Mouse (Mus musculus) cerebellum, adult 11-12 months (tissue): Measurements from ENCODE around the gene Atxn1.

Experiments used
- DNase-seq: peaks from one replicate; pipeline ENCODE4 v3.0.0; 2022

Atxn1 gene

GRCm38 (mm10) chr13:45820473-45821230, 144.2 kb downstream of the Atxn1 start:
- no peak for DNase-seq

- DNase-seq: no peak
Observed at GRCm38 (mm10) chr13:45816670-45817069, 148.1 kb downstream of the Atxn1 start.

- DNase-seq: no peak
Observed at GRCm38 (mm10) chr13:45809777-45810410, 154.9 kb downstream of the Atxn1 start.

- no peak for DNase-seq
Observed at GRCm38 (mm10) chr13:45807593-45808043, 157.2 kb downstream of the Atxn1 start.

DNA sequence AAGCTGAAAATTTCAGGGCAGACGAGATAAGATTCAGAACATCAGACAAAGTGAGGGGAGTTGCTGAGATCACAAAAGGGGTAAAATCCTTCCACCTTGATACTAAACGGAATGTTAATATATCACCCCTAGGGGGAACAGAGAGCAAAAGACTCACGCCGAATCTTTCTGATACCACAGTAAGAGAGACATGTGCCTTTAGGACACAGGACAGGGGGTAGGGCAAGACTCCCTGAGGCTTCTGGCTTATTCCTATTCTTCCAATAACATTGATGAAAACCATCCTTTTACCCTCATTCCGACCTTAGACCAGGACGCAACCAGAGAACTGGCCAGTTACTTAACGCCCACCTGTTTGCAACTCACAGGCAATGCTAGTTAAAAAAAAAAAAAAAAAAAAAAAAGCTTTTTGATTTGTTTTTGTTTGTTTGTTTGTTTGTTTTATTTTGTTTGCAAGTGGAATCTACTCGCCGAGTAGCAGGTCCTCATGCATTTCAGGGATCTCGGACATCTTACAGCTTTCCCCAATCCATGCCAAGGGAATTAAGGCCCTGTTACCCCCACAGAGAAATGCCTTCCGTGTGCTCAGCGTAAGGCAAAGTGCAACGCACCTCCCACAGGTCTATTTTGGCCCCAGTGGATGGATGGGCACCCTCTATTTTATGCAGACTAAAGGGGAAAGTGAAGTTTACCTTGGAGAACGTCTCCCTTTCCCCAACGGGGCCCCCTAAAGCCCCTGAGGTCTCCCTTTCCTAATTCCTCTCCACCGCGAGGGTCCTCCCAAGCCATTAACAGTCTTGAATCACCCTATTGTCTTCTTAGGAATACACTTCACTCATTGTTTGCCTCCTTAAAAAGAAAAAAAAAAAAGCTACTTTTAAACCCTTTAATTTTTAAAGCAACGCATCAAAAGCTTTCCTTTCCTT, 157.9 kb downstream of the Atxn1 start:
- DNase-seq: no peak

GRCm38 (mm10) chr13:45805915-45806599, 158.8 kb downstream of the Atxn1 start:
- DNase-seq: no peak

DNA sequence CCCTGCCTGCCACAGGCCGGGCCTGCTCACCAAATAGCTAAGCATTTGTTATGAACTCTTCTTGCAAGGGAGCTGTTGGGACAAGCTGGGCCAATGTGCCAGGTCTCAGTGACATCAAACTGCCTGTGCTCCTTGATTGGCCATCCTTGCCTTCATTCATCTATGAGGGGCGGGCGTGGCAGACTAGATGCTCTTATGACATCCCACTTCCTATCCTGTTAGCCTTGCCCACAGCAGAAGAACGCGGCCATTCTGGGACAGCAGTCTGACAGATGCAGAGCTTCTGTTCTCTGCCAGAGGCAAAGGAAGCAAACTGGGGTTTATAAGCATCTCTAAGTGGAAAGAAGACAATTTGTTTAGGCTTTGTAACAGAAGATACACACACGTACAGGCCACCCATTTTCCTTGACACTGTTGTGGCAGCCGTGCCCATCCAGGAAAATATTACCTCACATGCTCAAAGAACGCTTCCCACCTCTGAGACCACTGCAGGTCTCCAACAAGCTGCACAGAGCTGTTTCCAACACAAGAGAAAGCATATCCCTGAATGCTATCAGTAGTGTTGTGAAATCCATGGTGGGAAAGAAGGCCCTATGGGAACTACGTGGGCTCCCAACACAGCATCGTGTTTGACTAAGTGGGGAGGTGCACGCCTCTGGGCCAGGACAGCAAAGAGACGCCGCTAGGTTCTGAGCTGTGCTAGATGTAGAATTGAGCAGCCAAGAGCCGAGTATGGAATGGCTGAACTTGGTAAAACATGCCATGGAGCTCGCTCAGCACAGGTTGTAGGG, 162.0 kb downstream of the Atxn1 start:
- no peak for DNase-seq

GRCm38 (mm10) chr13:45798248-45798647, 166.6 kb downstream of the Atxn1 start:
- no peak for DNase-seq

- DNase-seq: no peak
Observed at GRCm38 (mm10) chr13:45797696-45798095, 167.1 kb downstream of the Atxn1 start.

DNA sequence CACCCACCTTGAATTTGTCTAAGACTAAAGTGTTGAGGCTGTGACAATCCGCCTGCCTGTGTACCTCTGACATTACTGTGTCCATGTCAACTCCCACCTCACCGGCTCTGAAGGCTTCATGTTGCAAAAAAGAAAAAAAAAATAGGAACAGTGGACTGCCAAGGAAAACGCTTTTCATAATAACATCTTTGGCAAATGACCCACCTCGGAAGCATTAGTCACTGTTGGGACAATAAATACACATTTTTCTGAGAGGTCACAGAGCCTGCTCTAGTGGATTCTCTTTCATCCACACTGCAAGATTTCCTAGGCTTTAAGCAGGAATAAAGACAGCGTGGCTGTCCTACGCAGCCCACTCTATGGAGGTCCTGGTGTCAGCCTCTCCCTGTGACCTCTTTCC, 168.5 kb downstream of the Atxn1 start:
- no peak for DNase-seq

DNA sequence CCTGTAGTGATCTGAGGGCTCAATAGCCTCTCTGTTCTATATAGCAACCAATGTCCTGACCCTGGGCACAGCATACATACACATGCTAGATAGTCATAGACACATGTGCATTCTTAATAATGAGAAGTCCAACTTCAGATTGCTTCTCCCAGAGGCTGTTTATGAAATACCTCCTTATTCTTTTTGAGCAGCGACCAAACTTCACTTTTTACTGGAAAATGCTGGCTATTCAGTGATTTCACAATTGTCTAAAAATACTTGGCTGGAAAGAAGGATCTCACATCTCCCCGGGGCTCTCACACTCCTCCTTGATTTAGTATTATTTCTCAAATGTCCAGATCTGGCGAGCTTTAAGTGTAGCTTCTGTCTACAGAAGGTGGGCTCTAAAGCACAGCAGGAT, 171.0 kb downstream of the Atxn1 start:
- no peak for DNase-seq

GRCm38 (mm10) chr13:45786409-45786808, 178.4 kb downstream of the Atxn1 start:
- no peak for DNase-seq

- no peak for DNase-seq
Observed at GRCm38 (mm10) chr13:45783681-45784080, 181.1 kb downstream of the Atxn1 start.

DNA sequence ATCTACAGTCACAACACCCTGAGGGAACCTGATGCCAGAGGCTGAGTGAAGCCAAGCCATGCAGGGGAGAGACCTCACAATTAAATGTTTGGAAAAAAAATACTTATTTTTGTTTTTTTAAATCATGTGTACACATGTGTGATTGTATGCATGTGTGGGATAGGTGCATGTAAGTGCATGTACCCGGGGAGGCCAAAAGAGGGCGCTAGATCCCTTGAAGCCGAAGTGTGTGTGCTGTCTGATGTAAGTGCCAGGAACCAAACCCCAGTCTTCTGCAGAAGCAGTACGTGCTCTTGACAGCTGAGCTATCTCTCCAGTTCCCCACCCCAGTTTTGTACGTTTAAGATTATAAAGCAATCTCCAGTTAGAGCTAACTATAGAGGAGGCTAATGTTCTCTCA, 186.1 kb downstream of the Atxn1 start:
- no peak for DNase-seq

DNA sequence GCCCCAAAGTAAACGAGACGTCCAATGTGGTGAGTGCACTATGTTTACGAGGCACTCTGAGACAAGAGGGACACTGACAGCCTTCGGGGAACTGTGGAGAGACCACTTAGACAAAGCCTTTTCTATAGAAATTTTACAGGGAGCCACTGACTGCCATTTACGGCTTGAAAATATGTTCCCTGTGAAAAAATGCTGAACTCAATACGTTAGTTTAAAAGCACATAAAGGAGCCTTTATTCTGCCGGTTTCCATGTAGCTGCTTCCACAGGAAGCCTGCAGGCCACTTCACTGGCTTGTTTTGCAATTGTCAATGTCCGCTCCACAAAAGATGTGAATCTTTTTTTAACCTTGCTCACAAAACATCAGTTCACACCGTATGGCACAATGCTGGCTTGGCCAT, 186.6 kb downstream of the Atxn1 start:
- DNase-seq: no peak

- DNase-seq: no peak
Observed at GRCm38 (mm10) chr13:45775516-45775915, 189.3 kb downstream of the Atxn1 start.

- no peak for DNase-seq
Observed at GRCm38 (mm10) chr13:45773381-45774168, 191.2 kb downstream of the Atxn1 start.

DNA sequence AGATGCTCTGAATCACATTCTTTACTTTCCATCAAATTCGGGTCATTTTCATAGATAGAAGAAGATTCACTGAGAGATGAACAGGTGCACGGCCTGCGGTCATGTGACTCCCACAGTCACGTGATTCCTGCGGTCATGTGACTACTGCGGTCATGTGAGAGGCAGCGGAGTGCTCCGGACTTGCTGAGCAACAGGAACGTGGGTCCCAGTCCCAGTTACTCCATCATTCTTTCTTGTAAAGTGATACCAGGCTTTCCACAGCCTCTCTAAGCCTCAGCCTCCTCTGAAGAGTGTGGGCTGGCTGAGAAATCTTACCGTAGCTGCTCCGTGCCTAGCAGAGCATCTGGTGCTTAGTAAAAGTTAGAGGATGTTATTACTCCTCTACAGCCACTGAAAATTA, 195.1 kb downstream of the Atxn1 start:
- DNase-seq: no peak

GRCm38 (mm10) chr13:45768250-45768649, 196.6 kb downstream of the Atxn1 start:
- DNase-seq: no peak

- DNase-seq: peak; percentile 14
Observed at GRCm38 (mm10) chr13:45764354-45764753, 200.5 kb downstream of the Atxn1 start.

GRCm38 (mm10) chr13:45762278-45762677, 202.5 kb downstream of the Atxn1 start:
- DNase-seq: peak; percentile 54
